Mouse (Mus musculus) MEL (cell line): ENCODE measurements around the gene Tmem19. TPM values are rescaled to one million over a fixed set of nuclear protein-coding genes. Genes with fewer than 3 reads are reported as not detected.

ENCODE experiments used
- DNase-seq: peaks from one replicate; pipeline ENCODE4 v3.0.0; 2011; ENCODE audit warnings: low read depth, low spot score
- H3K27ac ChIP-seq: 2 replicates; pipeline ENCODE4 v1.5.1; 2012; ENCODE audit warnings: low read depth, mild to moderate bottlenecking, control low read depth, low read length, moderate library complexity; ENCODE audit not compliant: control insufficient read depth
- H3K27me3 ChIP-seq, 2 experiments: fragments of 150-350 bp in 1 of 2; sonication (generic) in 1 of 2; 2 replicates each; pipeline ENCODE4 v1.6.1; 2012; ENCODE audit warnings: low read length in 2 of 2, mild to moderate bottlenecking in 2 of 2, improper control_type of control experiment in 1 of 2, moderate library complexity in 1 of 2; ENCODE audit not compliant: insufficient read depth in 2 of 2, control insufficient read depth in 1 of 2
- H3K36me3 ChIP-seq, 2 experiments: 2 replicates each; pipeline ENCODE4 v1.6.1; 2012 to 2014; ENCODE audit warnings: low read length in 2 of 2, improper control_type of control experiment in 1 of 2, inconsistent platforms in 1 of 2, mild to moderate bottlenecking in 1 of 2; ENCODE audit not compliant: insufficient read depth in 2 of 2, control insufficient read depth in 1 of 2
- H3K4me1 ChIP-seq, 2 experiments: fragments of 150-350 bp in 1 of 2; sonication (generic) in 1 of 2; 2 replicates each; pipeline ENCODE4 v1.6.1; 2012; ENCODE audit warnings: low read length in 2 of 2, improper control_type of control experiment in 1 of 2, mild to moderate bottlenecking in 1 of 2; ENCODE audit not compliant: insufficient read depth in 2 of 2, control insufficient read depth in 1 of 2
- H3K4me3 ChIP-seq, 2 experiments: fragments of 150-350 bp in 1 of 2; sonication (generic) in 1 of 2; 2 replicates each; pipeline ENCODE4 v1.5.1; 2012; ENCODE audit warnings: low read depth in 2 of 2, low read length in 2 of 2, mild to moderate bottlenecking in 2 of 2, moderate library complexity in 2 of 2, control low read depth in 1 of 2, improper control_type of control experiment in 1 of 2; ENCODE audit not compliant: control insufficient read depth in 1 of 2, insufficient read depth in 1 of 2
- H3K79me2 ChIP-seq: 2 replicates; pipeline ENCODE4 v1.6.1; 2012; ENCODE audit warnings: mild to moderate bottlenecking, low read length, moderate library complexity; ENCODE audit not compliant: control insufficient read depth, poor library complexity, insufficient read depth
- H3K9ac ChIP-seq: 2 replicates; pipeline ENCODE4 v1.6.1; 2012; ENCODE audit warnings: low read depth, mild to moderate bottlenecking, control low read depth, low read length, moderate library complexity; ENCODE audit not compliant: control insufficient read depth, poor library complexity, severe bottlenecking
- H3K9me3 ChIP-seq: fragments of 150-350 bp; sonication (generic); replicated peaks from 2 replicates; pipeline ENCODE4 v1.6.1; 2012; ENCODE audit warnings: mild to moderate bottlenecking, low read length, improper control_type of control experiment, moderate library complexity; ENCODE audit not compliant: insufficient read depth
- ELF1 ChIP-seq: IDR thresholded peaks from 2 replicates; pipeline ENCODE4 v1.6.1; 2014; ENCODE audit warnings: low read depth, mild to moderate bottlenecking, inconsistent platforms, low read length, improper control_type of control experiment, moderate library complexity
- MAZ ChIP-seq: IDR thresholded peaks from 2 replicates; pipeline ENCODE4 v1.6.1; 2012; ENCODE audit warnings: low read depth, mild to moderate bottlenecking, inconsistent platforms, low read length, improper control_type of control experiment
- MXI1 ChIP-seq: IDR thresholded peaks from 2 replicates; pipeline ENCODE4 v1.6.1; 2011; ENCODE audit warnings: mild to moderate bottlenecking, low read depth, low read length, improper control_type of control experiment
- MYB ChIP-seq: IDR thresholded peaks from 2 replicates; pipeline ENCODE4 v1.6.1; 2011; ENCODE audit warnings: mild to moderate bottlenecking, low read depth, low read length, improper control_type of control experiment
- MYC ChIP-seq: IDR thresholded peaks from 2 replicates; pipeline ENCODE4 v1.6.1; 2011; ENCODE audit warnings: low read depth, mild to moderate bottlenecking, low read length, improper control_type of control experiment, moderate library complexity
- NELFE ChIP-seq: IDR thresholded peaks from 2 replicates; pipeline ENCODE4 v1.6.1; 2011; ENCODE audit warnings: low read depth, low read length, improper control_type of control experiment
- NRF1 ChIP-seq: IDR thresholded peaks from 2 replicates; pipeline ENCODE4 v1.6.1; 2014; ENCODE audit warnings: low read depth, mild to moderate bottlenecking, inconsistent platforms, low read length, improper control_type of control experiment, moderate library complexity; ENCODE audit not compliant: poor library complexity, insufficient read depth, severe bottlenecking
- POLR2AphosphoS2 ChIP-seq: IDR thresholded peaks from 2 replicates; pipeline ENCODE4 v1.6.1; 2011; ENCODE audit warnings: low read length, improper control_type of control experiment
- POLR2AphosphoS5 ChIP-seq: IDR thresholded peaks from 2 replicates; pipeline ENCODE4 v1.6.1; 2012; ENCODE audit warnings: low read depth, borderline replicate concordance, mild to moderate bottlenecking, inconsistent platforms, low read length, moderate library complexity, mixed read lengths
- RAD21 ChIP-seq: IDR thresholded peaks from 2 replicates; pipeline ENCODE4 v1.6.1; 2011; ENCODE audit warnings: mild to moderate bottlenecking, low read depth, low read length, improper control_type of control experiment
- SIN3A ChIP-seq: IDR thresholded peaks from 2 replicates; pipeline ENCODE4 v1.6.1; 2012; ENCODE audit warnings: low read length, improper control_type of control experiment, inconsistent platforms
- TAL1 ChIP-seq: IDR thresholded peaks from 2 replicates; pipeline ENCODE4 v1.6.1; 2012; ENCODE audit warnings: mild to moderate bottlenecking, inconsistent platforms, low read length, moderate library complexity, mixed read lengths
- TCF12 ChIP-seq: IDR thresholded peaks from 2 replicates; pipeline ENCODE4 v1.6.1; 2014; ENCODE audit warnings: low read depth, mild to moderate bottlenecking, inconsistent platforms, low read length, improper control_type of control experiment, moderate library complexity
- polyA plus RNA-seq, 2 experiments: library from polyadenylated mRNA; stranded (reverse) in 1 of 2; unstranded in 1 of 2; fragments of >175 nt in 1 of 2; fragments of >200 nt in 1 of 2; gene quantifications; 2 replicates each; pipeline versions ENCODE4 v1.2.1 to v1.2.4; 2012; ENCODE audit warnings: low replicate concordance in 2 of 2, low read depth in 1 of 2; ENCODE audit not compliant: insufficient read length in 2 of 2, insufficient read depth in 1 of 2, missing spikeins in 1 of 2
- total RNA-seq: library from RNA; depleted of rRNA; stranded (reverse); fragments of 300-350 nt; gene quantifications from 2 replicates; pipeline ENCODE4 v1.2.3, GENCODE M21; 2012

The Tmem19 gene
- total and polyA plus RNA-seq, 3 experiments = 10.7 to 16.6 TPM; not detected in 1

DNA sequence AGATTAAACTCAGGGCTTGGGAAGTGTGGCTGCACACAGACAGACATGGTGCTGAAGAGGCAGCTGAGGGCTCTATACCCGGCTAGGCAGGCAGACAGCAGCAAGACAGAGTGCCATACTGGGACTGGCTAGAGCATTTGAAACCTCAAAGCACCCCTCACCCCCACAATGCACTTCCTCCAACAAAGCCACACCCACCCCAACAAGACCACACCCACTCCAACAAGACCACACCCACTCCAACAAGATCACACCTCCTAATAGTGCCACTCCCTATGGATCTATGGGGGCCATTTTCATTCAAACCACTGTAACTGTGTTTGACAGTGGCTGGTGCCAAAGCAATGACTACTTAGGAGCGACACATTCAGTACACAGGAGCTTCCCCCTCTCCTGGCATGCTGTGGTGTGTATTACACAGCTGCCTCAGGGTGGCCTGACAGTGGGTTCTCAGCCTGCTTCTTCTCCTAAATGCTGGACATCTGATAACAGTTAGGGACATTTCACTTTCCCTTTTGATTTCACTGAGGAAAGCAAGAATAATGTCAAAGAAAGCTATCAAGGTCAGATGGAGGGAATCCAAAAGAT, 11.4 kb downstream of the Tmem19 start:
- H3K27ac ChIP-seq = no peak overlapping the region
- H3K4me1 ChIP-seq = peaks cover 7 to 11% of the 10 kb centered on the region in 2 experiments
- H3K4me3 ChIP-seq = peak overlapping the region in 1 of 2 experiments; percentile 19; a peak in 1 of 4 replicates
- no peaks in the 10 kb centered on the region for H3K79me2 ChIP-seq
- TF ChIP-seq ELF1 (0 out of 2 replicates have a peak, but pooled peaks have one; percentile 14), RAD21 (no peak)
- TF ChIP-seq, all 39 proteins: peak for 1
- H3K36me3 ChIP-seq = peaks cover 0 to 9% of the 10 kb centered on the region in 2 experiments; a peak in 2 of 4 replicates
- DNase-seq = peak; percentile 50
- no peaks in the 10 kb centered on the region for H3K9me3 ChIP-seq
- H3K9ac ChIP-seq = no peak overlapping the region
- no peaks in the 10 kb centered on the region for H3K27me3 ChIP-seq

DNA sequence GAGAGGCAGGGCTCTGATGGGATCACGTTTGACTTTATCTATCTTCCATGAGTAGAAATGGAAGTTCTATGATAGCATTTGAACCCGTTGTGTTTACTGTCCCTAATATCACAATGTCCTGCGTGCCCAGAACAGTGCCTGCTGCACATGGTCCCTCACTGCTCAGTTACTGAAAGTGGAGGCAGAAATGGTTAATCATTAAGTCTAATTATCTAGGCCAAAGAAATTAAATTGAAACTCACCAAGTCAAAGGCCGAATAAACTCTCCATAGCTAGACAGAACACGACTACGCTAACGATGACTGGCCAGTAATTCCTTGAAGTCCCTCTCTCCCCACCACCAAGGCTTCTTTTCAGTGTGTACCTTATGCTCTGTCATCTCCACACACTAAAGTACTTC, 12.8 kb downstream of the Tmem19 start:
- H3K9me3 ChIP-seq = no peaks in the 10 kb centered on the region
- H3K27me3 ChIP-seq = no peaks in the 10 kb centered on the region
- H3K4me1 ChIP-seq = peaks cover 7 to 11% of the 10 kb centered on the region in 2 experiments
- H3K9ac ChIP-seq = no peak overlapping the region
- H3K4me3 ChIP-seq = no peak overlapping the region
- no peak for DNase-seq
- peaks cover 0 to 9% of the 10 kb centered on the region in 2 experiments; a peak in 2 of 4 replicates for H3K36me3 ChIP-seq
- H3K27ac ChIP-seq = no peak overlapping the region
- no peaks in the 10 kb centered on the region for H3K79me2 ChIP-seq
- TF ChIP-seq MAZ (no peak), POLR2AphosphoS5 (no peak), POLR2AphosphoS2 (no peak), MYB (no peak), SIN3A (no peak), MXI1 (no peak), NRF1 (no peak)

DNA sequence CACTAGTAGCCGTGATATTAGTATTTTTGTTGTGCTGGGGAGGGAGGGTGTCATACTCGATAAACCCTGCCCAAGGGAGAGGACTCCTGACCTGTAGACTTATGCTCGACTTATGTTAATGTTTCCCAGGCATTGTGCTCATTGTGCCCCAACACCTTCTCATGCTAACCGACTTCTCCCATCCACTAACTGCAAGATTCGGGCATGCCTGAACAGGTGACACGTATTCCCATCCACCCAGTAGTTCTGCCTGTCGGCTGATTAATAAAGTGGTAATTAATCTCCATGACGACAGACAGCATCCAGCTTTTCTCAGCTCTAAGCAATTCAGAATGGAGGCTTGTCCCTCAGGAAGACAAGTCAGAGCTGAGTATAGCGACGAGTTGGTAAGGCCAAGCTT, 13.3 kb downstream of the Tmem19 start:
- Histone ChIP-seq H3K4me3 (no peak overlapping the region), H3K79me2 (no peaks in the 10 kb centered on the region), H3K27me3 (no peaks in the 10 kb centered on the region), H3K36me3 (peaks cover 0 to 9% of the 10 kb centered on the region in 2 experiments; a peak in 2 of 4 replicates), H3K9ac (no peak overlapping the region), H3K9me3 (no peaks in the 10 kb centered on the region), H3K4me1 (peaks cover 7 to 11% of the 10 kb centered on the region in 2 experiments)
- DNase-seq = no peak
- no peak for TF ChIP-seq MYC
- no peak for TF ChIP-seq TAL1
- no peak for TF ChIP-seq TCF12
- TF ChIP-seq NELFE = no peak
- TF ChIP-seq, all 39 proteins: peak for 0
- H3K27ac ChIP-seq = no peak overlapping the region
